Mouse (Mus musculus) heart, adult 8-10 months (tissue): ENCODE data around the gene S1pr5. TPM values are rescaled to one million over a fixed set of nuclear protein-coding genes. Genes with fewer than 3 reads are reported as not detected.
"Not testable (repeated sequence)": the region's sequence is repeated elsewhere in the genome, so short reads cannot be mapped to it uniquely, and the experiment has no call there.

Source experiments
- DNase-seq: peaks from one replicate; pipeline ENCODE4 v3.0.0; 2022; ENCODE audit warnings: low spot score
- total RNA-seq, 4 experiments: library from RNA; stranded (reverse); gene quantifications; 2 replicates each; pipeline ENCODE4 v1.2.4; 2022

Gene S1pr5
- total RNA-seq, 4 experiments from 2014 or later: 1.6 to 1.9 (median 1.8) TPM

DNA sequence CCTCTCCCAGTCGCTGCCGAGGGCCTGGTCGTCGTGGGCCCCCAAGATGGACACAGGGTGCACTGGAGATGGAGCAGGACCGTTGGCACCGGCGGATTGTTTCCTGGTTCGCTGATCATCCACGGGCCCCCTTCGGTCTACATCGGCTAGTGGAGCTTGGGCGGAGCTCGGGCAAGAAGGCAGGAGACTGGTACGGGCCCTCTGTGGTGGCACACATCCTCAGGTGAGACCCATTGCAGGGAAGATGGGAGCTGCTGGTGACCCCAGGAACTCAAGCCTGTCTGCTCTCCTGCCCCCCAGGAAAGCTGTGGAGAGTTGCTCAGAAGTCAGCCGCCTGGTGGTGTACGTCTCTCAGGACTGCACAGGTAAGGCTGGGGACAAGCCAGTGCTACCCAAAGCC lies 20.1 kb upstream of the S1pr5 start:
- DNase-seq: no peak

DNA sequence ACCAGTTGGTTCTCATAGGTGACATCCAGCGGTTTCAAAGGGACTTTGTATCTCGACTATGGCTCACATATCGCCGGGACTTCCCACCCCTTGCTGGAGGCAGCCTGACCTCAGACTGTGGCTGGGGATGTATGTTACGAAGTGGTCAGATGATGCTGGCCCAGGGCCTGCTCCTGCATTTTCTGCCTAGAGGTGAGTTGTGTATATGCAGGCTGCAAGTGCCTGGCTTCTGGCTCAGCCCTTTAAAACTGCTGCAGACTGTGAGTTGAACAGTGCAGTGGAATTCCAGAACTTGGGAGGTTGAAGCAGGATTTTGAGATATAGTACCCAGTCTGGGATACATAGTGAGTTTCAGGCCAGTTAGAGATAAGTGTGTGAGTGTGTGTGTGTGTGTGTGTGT lies 18.6 kb upstream of the S1pr5 start:
- no peak for DNase-seq

DNA sequence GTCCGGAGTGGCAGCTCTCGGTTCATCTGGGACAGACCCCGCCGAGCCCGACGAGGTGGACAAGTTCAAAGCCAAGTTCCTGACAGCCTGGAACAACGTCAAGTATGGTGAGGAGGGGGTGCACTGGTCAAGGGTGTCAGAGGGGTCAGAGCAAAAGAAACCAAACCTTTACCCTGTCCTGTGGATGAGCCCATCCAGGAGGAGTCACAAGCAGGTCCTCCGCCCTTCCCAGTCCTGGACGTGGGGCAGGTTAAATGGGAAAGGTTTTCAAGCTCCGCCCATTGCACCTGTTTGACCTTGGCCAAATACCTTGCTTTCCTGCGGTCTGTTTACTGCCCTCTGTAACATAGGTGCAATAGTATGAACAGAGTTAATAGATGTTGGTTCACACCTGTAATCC lies 17.4 kb upstream of the S1pr5 start:
- DNase-seq: no peak

DNA sequence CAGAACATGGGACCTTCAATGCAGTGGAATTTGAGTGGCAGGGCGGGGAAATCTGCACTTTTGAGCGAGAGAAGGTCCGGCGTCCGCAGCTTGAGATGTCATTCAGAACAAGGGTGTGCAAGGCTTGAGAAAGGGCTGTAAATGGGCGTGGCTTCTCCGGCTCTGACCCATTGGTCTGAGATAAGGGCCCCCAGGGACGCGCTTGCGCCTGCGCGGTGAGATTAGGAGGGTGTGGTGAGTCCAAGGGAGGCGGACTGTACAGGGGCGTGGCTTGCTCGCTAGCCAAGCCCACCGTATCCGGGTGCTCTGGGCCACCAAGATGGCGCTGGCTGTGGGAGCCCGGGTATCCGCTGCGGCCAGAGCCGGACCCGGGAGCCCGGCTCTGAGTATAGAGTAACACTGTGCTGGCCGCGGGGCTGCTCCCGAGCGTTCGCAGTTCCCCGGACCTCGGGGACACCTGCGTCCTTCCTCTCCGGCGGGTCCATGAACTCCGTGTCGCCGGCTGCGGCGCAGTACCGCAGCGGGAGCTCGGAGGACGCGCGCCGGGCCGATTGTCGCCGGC lies 16.8 kb upstream of the S1pr5 start, which contains the start of gene Atg4d:
Atg4d (plus strand) TSS at position 294 of the 562 bp plus-strand sequence.
- DNase-seq: peak; percentile 99

DNA sequence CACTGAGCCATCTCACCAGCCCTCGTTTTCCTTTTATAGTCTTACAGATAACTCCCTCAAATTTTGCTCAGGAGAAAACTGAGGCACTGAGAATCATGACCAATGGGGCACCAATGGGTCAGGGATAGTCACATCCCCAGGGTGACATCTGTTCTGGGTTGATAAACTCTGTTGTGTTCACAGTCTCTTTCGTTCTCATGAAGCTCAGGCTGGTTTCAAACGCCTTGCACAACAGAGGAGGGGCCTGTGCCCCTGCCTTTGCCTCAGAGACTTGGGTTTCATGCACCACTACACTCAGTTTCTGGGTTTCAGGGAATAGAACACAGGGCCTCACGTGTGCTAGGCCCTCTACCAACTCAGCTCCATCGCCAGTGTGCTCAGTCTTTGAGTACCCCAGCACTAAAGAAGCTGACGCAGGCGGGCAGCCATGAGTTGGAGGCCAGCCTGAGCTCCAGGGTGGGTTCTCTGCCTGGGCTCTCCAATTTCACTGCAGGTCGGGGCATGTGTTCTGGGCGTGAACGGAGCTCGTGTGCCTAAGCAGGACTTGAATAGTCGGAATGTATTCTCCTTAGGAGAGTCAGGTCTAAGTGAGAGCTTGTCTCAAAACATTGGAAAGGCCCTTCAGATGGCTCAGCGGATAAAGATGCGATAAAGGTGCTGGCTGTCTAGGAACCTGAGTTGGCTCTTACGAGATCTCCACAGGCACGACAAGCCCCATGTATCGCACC lies 16.2 kb upstream of the S1pr5 start:
- DNase-seq: no peak

DNA sequence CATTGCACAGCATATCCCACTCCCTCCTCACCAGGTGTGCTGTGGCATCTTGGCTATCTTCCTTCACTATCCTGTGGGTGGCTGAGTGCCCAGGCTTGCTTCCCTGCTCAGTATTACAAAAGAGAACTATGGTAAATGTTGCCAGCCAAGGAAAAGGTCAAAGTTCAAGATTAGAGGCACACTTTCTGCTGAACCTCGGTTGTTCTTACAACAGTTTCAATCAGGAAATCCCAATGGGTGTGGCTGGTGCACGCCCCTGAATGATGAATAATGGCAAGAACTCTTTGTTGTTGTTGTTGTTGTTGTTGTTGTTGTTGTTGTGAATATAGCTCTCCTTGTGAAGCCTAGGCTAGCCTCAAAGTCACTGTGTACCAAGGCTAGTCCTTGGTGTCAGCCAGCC lies 13.6 kb upstream of the S1pr5 start:
- no peak for DNase-seq

DNA sequence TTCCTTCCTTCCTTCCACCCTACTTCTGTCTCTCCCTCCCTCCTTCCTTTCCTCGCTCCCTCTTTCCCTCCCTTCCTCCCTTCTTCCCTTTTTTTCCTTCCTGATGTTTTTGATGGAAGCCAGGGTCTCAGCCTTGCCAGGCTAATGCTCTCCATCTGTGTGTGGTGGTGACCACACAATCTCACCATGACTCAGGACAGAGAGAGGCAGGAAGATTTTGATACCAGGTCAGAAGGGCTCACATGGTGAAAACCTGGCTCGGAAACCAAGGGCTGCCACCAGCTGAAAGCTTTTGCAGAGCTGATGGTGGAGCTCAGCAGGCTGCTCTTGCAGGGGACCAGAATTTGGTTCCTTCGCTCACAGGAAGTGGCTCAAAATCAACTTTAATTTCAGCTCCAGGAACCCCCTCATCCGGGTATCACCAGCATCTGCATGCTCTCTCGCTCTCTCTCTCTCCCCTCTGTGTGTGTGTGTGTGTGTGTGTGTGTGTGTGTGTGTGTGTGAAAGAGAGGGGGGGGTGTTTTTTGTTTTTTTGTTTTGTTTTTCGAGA lies 12.3 kb upstream of the S1pr5 start:
- no peak for DNase-seq

DNA sequence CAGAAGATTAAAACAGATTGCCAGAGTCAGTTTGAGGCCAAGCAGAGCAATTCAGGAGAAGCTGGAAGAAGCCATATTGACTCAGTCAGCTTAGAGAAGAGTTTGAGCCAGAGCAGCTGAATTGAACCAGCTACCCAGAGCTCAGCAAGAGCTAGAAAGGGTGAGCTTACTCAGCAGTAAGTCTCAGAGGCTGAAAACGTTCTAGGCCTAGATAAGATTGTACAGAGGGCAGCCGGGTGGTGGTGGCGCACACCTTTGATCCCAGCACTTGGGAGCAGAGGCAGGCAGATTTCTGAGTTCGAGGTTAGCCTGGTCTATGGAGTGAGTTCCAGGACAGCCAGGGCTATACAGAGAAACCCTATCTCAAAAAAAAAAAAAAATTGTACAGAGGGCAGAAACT lies 8.1 kb upstream of the S1pr5 start:
- DNase-seq: not testable (repeated sequence)

DNA sequence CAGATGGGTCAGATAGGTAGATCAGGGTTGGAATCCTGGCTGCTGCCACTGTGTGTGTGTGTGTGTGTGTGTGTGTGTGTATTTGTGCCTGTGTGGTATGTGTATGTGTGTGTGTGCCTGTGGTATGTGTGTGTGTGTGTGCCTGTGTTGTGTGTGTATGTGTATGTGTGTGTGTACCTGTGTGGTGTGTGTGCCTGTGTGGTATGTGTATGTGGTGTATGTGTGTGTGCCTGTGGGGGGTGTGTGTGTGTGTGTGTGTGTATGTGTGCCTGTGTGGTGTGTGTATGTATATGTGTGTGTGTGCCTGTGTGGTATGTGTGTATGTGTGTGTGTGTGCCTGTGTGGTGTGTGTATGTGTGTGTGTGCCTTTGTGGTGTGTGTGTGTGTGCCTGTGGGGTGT lies 6.4 kb upstream of the S1pr5 start:
- DNase-seq: no peak

DNA sequence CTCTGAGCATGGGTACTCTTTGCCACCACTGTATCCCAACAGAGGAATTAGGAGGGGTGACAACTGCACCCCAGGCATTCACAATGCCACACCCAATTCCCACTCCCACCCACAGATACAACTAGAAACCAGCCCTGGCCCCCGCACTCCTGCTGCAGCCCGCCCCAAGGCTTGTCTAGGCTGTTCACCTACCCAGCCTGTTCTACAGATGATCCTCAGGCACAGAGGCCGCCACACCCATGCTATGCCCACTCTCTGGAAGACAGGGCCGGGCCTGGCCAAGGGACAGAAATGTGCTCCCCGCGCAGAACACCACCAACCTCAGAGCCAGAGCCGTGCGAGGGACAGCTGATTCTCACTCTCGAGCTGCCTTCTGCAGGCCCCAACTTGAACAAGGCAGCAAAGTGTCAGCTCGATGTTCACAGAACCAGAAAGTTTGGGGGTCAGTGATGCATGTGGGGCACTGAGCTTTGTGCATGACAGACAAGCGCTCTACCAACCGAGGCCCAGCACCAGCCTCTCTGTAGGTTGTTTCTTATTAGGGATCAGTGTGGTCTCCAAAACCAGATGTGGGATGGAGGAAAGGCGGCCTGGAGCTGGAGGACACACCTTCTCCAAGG lies 3.0 kb upstream of the S1pr5 start:
- no peak for DNase-seq

DNA sequence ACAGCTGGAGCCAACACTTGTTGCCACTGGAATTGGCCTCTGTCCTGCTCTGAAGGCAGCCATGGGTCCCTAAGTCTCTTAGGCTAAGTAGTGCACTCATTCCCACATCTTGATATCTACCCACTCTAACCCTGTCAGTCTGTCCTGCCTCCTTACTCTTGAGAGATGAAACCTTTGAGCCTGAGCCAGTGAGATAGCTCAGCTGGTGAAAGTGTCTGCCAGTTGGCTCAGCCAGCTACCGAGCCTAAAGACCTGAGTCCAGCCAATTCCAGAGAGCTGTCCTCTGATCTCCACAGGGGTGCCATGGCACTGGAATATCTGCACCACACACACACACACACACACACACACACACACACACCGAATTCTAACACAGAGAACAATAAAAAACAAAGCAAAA lies 2.3 kb upstream of the S1pr5 start:
- DNase-seq: no peak

DNA sequence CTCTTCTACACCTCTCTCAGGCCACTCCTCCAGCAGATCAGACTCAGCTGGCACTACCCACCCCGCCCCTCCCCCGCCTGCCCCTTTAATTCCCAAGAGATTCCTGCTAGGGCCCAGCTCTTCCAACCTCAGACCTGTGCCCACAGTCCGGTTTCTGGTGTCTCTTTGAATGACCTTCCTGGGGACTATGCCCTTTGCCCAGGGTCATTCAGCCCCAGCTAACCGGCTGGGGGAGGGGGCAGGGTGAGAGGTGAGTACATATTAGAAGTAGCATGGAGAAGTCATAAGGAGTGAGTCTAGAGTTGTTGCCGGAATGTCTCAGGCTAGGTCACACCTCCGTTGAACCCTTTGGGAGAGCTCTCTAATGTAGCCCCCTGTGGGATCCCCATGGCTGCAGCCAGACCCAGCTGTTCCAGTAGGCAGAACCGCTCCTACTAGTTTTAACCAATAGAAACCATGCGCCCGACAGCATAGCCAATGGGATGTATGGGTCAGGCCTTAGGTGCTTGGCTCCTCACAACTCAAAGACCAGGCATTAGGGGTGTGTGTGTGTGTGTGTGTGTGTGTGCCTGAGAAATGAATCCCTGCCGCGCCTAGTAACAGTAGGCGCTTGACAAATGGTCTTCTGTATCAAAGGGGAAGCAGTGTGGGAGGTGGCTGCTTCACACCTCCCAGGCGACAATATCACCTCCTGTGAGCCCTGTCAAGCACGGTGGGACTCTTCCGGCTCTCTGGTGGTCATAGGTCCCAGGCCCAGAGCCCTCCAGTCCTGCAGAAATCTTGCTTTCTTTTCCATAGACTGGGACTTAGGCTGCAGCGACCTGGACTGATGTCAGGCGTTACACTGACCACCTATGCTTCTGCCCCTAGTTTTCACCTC lies 1.6 kb upstream of the S1pr5 start:
- DNase-seq: no peak

DNA sequence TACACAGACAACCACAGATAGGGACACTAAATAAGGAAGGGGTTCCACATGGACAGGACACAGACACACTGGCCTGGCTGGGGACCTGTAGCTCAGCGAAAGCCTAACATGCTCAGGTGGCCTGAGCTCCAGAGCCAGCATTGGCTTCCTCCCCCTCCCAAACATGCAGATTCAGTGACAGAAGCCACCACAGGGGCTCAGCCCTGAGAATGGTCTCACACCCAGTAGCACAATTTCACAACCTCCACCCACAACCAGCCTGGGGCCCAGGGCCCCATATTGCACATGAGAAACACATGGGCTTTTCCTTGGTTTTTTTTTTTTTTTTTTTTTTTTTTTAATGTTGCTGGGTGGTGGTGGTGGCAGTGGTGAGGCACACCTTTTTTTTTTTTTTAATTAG lies 1.9 kb downstream of the S1pr5 start:
- DNase-seq: no peak

DNA sequence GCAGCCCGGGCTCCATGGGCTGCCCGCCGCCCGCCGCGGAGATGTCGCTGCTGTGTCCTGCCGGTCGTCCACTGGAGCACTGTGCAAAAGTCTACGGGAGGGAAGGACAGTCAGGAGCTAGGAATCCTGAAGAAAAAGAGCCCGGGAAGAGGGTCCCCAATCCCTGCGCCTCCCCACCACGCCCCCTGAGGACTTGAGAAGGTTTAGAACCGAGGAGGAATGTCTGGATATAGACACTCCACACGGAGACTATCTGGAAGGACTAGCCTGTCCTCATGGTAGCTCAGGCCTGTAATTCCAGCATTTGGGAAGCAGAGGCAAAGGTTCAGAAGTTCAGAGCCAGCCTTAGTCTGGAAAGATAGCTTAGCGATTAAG lies 3.1 kb downstream of the S1pr5 start:
- no peak for DNase-seq

DNA sequence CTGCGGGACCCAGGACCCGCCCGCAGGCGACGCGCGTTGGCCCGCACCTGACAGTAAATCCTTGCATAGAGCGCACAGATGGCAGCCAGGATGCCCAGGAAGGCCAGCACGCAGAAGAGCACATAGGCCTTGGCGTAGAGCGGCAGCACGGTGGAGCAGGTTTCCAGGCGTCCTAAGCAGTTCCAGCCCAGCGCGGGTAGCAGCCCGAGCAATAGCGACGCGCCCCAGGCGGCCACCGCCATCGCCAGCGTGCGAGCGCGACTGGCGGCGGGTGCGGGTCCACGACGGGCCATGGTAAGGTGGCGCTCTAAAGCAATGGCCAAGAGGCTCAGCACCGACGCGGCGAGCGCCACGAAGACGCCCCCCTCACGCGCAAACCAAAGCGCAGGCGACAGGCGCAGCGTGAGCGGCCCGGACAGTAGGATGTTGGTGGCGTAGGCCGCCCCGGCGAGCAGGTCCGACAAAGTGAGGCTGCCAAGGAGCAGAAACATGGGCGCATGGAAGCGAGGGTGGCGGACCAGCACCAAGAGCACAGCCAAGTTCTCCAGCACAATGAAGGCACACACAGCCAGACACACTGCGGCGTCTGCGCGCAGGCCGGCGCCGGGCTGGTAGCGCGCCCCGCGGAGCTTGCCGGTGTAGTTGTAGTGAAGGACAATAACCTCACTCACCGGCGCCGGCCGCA lies 3.7 kb downstream of the S1pr5 start:
- DNase-seq: no peak

DNA sequence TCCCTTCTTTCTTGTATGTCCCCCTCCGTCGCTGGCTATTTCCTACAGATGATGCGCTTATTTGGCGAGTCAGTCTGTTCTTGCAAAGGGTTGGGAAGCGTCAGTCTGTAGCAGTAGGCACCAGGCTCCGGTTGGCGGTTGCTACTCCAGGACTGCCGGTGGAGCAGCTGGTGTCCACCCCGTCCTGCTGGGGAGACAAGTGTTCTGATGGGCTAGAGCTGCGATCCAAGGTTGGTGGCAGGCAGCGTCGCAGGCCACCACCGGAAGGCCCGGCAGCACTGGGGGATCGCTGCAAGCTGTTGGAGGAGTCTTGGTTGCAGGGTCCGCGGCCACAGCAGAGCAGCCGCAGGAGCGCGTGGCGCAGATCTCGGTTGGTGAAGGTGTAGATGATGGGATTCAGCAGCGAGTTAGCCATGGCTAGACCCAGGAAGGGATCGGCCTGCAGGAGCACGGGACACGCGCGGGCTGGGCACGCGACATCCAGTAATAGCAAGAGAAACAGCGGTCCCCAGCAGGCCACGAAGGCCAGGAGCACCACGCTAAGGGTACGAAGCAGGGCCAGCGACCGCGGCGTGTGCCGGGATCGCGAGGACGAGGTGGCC lies 4.3 kb downstream of the S1pr5 start:
- DNase-seq: no peak

DNA sequence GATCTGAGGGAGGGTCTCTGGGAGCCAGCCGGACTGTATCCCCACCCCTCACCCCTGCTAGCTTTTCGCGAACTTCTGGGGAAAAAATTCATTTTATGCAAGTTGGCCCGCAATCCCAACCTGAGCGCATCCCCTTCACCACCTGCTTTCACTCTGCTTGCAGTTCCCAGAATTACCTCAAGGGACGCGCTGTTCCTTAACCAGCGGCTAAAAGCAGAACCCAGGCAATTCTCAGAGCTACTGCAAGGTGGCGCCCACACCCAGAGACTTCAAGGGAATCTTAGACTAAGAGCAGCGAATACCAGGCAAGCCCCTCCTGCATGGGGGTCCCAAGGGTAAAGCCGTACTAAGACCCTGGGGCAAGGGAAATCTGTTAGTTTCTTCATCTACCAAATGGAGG lies 6.9 kb downstream of the S1pr5 start:
- peak; percentile 82 for DNase-seq

DNA sequence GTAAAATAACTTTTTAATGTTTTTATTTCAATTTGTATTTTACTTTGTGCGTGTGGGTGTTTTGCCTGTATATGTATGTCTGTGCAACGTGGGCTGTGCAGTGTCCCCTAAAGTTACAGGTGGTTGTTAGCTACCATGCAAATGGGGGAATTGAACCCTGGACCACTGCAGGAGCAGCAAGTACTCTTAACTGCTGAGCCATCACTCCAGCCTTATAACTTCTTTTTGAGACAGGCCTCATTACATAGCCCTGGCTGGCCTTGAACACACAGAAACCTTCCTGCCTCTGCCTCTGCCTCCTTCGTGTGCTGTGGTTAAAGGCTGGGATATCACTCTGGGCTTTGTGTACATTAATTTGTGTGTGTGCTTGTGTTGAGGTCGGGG lies 8.8 kb downstream of the S1pr5 start:
- no peak for DNase-seq

DNA sequence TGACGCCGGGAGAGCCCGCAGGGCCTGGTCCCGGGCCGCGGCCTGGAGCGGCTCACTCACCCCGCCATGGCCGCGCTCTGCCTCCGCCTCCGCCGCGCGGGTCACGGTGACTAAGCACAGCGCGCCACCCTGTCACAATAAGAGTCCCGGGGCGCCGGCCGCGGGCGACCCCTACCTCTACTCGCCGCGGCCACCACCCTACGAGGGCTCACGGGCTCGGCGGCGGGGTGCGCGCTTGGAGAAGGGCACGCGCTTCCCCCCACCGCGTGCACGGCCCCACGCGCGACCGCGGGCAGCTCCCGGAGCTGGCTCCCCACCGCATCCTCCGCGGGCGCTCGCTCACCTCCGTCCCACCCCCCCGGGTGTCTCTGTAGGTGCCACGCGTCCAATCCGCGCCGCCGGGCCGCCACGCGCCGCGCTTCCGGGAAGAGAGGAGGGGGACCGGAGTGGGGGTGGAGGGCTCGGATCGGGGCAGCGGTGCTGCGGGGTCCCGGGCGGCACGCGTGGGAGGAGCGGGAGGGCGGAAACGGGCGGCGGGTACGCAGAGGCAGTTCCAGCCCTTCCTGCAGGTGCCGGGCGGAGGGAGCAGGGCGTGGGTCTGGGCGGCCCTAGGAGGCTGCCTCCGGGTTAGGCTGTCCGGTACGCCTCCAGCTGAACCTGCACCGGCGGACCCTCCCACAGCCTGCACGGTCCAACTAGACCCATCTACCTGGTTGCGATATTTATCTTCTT lies 9.3 kb downstream of the S1pr5 start, which contains the start of gene Keap1:
Keap1 (minus strand) TSS at position 629 of the 732 bp plus-strand sequence.
- DNase-seq: peak; percentile 81
